In the genomic region with DNA sequence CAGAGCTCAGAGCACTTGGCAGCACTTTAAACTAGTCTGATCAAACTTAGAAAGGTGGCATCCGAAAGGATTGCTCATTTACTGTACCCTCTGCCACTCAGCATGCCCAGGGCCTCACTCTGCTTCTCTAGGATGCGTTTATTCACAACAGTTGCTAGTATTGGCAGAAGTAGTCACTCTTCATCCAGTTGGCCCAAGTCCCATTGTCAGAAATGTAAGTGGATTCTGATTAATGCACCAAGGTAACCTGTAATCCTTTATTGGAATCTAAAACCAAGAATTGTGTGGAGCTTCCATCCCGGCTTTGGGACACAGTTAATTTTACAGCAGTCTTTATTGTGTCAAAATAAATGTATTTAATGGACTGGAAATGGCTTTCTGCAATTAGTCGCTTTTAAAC, we compare ENCODE assay signal across 29 mouse cellular contexts.
DNase-seq lines count a peak whose midpoint lies in the region; ATAC-seq lines count a peak whose summit lies in the region.
"Had no signal": no experiment of that assay in that cellular context is flagged by ENCODE, and none has a peak within 500 bp of the region (broad histone marks: within the 10 kb centered on the region; RNA-seq: fewer than 3 reads in every experiment).

No protein-coding gene starts in this region.

- H3K9me3 ChIP-seq in heart, embryonic 12.5 days (replicated peaks): no peaks in the 10 kb centered on the region
- no peaks in the 10 kb centered on the region for H3K9me3 ChIP-seq in neural tube, embryonic 15.5 days (replicated peaks)
- H3K9me3 ChIP-seq: forebrain, embryonic 13.5 days; heart, embryonic 13.5 days; hindbrain, embryonic 15.5 days; intestine, embryonic 15.5 days had no signal

- H3K4me1 ChIP-seq in heart, embryonic 12.5 days (replicated peaks): peaks cover 24% of the 10 kb centered on the region
- peaks cover 23% of the 10 kb centered on the region for H3K4me1 ChIP-seq in neural tube, embryonic 15.5 days
- H3K4me1 ChIP-seq: intestine, embryonic 15.5 days had no signal

- H3K4me2 ChIP-seq in heart, embryonic 12.5 days: no peak overlapping the region
- H3K4me2 ChIP-seq in neural tube, embryonic 15.5 days: no peak overlapping the region
- H3K4me2 ChIP-seq: forebrain, embryonic 13.5 days; heart, embryonic 13.5 days; hindbrain, embryonic 15.5 days; intestine, embryonic 15.5 days had no signal

- WGBS in heart, embryonic 12.5 days: 87% methylated on average over 4 of the region's 4 CpGs
- WGBS in neural tube, embryonic 15.5 days: 39% methylated on average over 4 of the region's 4 CpGs

- no peak for ATAC-seq in heart, embryonic 12.5 days (ENCODE audit: insufficient number of reproducible peaks, low FRiP score)
- ATAC-seq in neural tube, embryonic 15.5 days (ENCODE audit: low FRiP score): no peak
- ATAC-seq: forebrain, embryonic 13.5 days; intestine, embryonic 15.5 days had no signal

- no peaks in the 10 kb centered on the region for H3K27me3 ChIP-seq in heart, embryonic 12.5 days (replicated peaks)
- no peaks in the 10 kb centered on the region for H3K27me3 ChIP-seq in neural tube, embryonic 15.5 days (replicated peaks)
- H3K27me3 ChIP-seq: forebrain, embryonic 13.5 days; heart, embryonic 13.5 days; hindbrain, embryonic 15.5 days; intestine, embryonic 15.5 days had no signal

- DNase-seq in heart, adult 11 months: peak; percentile 48
- no peak for DNase-seq in neural tube, embryonic 10.5 days (ENCODE audit: extremely low spot score, low spot score)
- DNase-seq in cerebellum, adult 8-10 months: peak; percentile 12
- peak; percentile 31 to 51 for DNase-seq in cerebellum, postnatal 14 days
- DNase-seq in frontal cortex, postnatal 10 days (ENCODE audit: low spot score in 2 of 2): no peak
- DNase-seq: adrenal gland, adult 2 months; adrenal gland, postnatal 36 days; B cell, adult 2 months; gastrocnemius, adult 2 months; gastrocnemius, postnatal 36 days; heart, adult 2 months; heart, postnatal 10 days; kidney, adult 8-10 months; kidney, postnatal 4 days; liver; lung, adult 2 months; lung, postnatal 10 days; right cerebral cortex, postnatal 4 days; thymus, postnatal 4 days had no signal

- H3K27ac ChIP-seq in heart, embryonic 12.5 days (ENCODE audit: poor library complexity, severe bottlenecking): no peak overlapping the region
- H3K27ac ChIP-seq in neural tube, embryonic 15.5 days (replicated peaks): 0 out of 2 replicates have a peak overlapping the region, but pooled peaks have one; percentile 37
- H3K27ac ChIP-seq: forebrain, embryonic 13.5 days; gastrocnemius, adult 2 months; heart, adult 2 months; heart, embryonic 13.5 days; hindbrain, embryonic 15.5 days; intestine, embryonic 15.5 days; kidney, postnatal 0 days; liver, embryonic 14.5 days; macrophage; stomach, postnatal 0 days had no signal

- H3K9ac ChIP-seq in heart, embryonic 12.5 days: no peak overlapping the region
- H3K9ac ChIP-seq in neural tube, embryonic 15.5 days (replicated peaks): no peak overlapping the region
- H3K9ac ChIP-seq: forebrain, embryonic 13.5 days; heart, embryonic 13.5 days; hindbrain, embryonic 15.5 days; intestine, embryonic 15.5 days; liver, embryonic 14.5 days had no signal

- no peak overlapping the region for H3K4me3 ChIP-seq in heart, embryonic 12.5 days
- H3K4me3 ChIP-seq in neural tube, embryonic 15.5 days (replicated peaks): no peak overlapping the region
- H3K4me3 ChIP-seq: forebrain, embryonic 13.5 days; gastrocnemius, adult 2 months; heart, adult 2 months; heart, embryonic 13.5 days; hindbrain, embryonic 15.5 days; intestine, embryonic 15.5 days had no signal

- peaks cover 34% of the 10 kb centered on the region for H3K36me3 ChIP-seq in heart, embryonic 12.5 days
- peaks cover 10% of the 10 kb centered on the region for H3K36me3 ChIP-seq in neural tube, embryonic 15.5 days
- H3K36me3 ChIP-seq: intestine, embryonic 15.5 days had no signal

Comparison
In these comparisons a context has a peak if more than half of its experiments do, and no peak if none do; other contexts are left out.
1. DNase-seq: peak in heart, adult 11 months (single experiment), cerebellum, adult 8-10 months (single experiment) and cerebellum, postnatal 14 days (2 of 2); none in neural tube, embryonic 10.5 days (single experiment) and frontal cortex, postnatal 10 days (0 of 2).